Mouse (Mus musculus) adrenal gland, postnatal 25 days (tissue): Measurements from ENCODE around the gene Tspan9. TPM values are rescaled to one million over a fixed set of nuclear protein-coding genes. Genes with fewer than 3 reads are reported as not detected.

ENCODE experiments used
- DNase-seq: peaks from one replicate; pipeline ENCODE4 v3.0.0; 2021; ENCODE audit warnings: mixed read lengths
- total RNA-seq: library from RNA; stranded (reverse); gene quantifications from 2 replicates; pipeline ENCODE4 v1.2.3, GENCODE M21; 2021

Tspan9 gene
- total RNA-seq, 1 experiment from 2014 or later = 46.6 TPM

GRCm38 (mm10) chr6:128132581-128132980, 10.8 kb downstream of the Tspan9 start:
- no peak for DNase-seq

- DNase-seq = no peak
Observed at GRCm38 (mm10) chr6:128131390-128131789, 12.0 kb downstream of the Tspan9 start.

GRCm38 (mm10) chr6:128130686-128131085, 12.7 kb downstream of the Tspan9 start:
- DNase-seq = no peak

- DNase-seq = no peak
Observed at GRCm38 (mm10) chr6:128129382-128129781, 14.0 kb downstream of the Tspan9 start.

- DNase-seq = no peak
Observed at GRCm38 (mm10) chr6:128127312-128127711, 16.1 kb downstream of the Tspan9 start.

GRCm38 (mm10) chr6:128126876-128127275, 16.5 kb downstream of the Tspan9 start:
- no peak for DNase-seq

GRCm38 (mm10) chr6:128125464-128125863, 17.9 kb downstream of the Tspan9 start:
- DNase-seq = no peak

- DNase-seq = no peak
Observed at GRCm38 (mm10) chr6:128124222-128124971, 19.0 kb downstream of the Tspan9 start.

- DNase-seq = no peak
Observed at GRCm38 (mm10) chr6:128122127-128122526, 21.3 kb downstream of the Tspan9 start.

GRCm38 (mm10) chr6:128121691-128122090, 21.7 kb downstream of the Tspan9 start:
- DNase-seq = no peak

GRCm38 (mm10) chr6:128120806-128121205, 22.6 kb downstream of the Tspan9 start:
- no peak for DNase-seq

GRCm38 (mm10) chr6:128118670-128119230, 24.6 kb downstream of the Tspan9 start:
- no peak for DNase-seq

GRCm38 (mm10) chr6:128116836-128117542, 26.4 kb downstream of the Tspan9 start:
- no peak for DNase-seq

- DNase-seq = no peak
Observed at GRCm38 (mm10) chr6:128116344-128116743, 27.1 kb downstream of the Tspan9 start.

GRCm38 (mm10) chr6:128115121-128115520, 28.3 kb downstream of the Tspan9 start:
- no peak for DNase-seq

- no peak for DNase-seq
Observed at GRCm38 (mm10) chr6:128112605-128113004, 30.8 kb downstream of the Tspan9 start.

GRCm38 (mm10) chr6:128111784-128112183, 31.6 kb downstream of the Tspan9 start:
- DNase-seq = no peak

GRCm38 (mm10) chr6:128108324-128109035, 34.9 kb downstream of the Tspan9 start:
- DNase-seq = no peak

GRCm38 (mm10) chr6:128107698-128108097, 35.7 kb downstream of the Tspan9 start:
- DNase-seq = no peak

- no peak for DNase-seq
Observed at GRCm38 (mm10) chr6:128106154-128106553, 37.2 kb downstream of the Tspan9 start.

- DNase-seq = no peak
Observed at GRCm38 (mm10) chr6:128104712-128105324, 38.6 kb downstream of the Tspan9 start.

GRCm38 (mm10) chr6:128103874-128104273, 39.5 kb downstream of the Tspan9 start:
- DNase-seq = no peak
